Mouse (Mus musculus): ENCODE data around the gene Slco4a1.

Slco4a1 gene

DNA sequence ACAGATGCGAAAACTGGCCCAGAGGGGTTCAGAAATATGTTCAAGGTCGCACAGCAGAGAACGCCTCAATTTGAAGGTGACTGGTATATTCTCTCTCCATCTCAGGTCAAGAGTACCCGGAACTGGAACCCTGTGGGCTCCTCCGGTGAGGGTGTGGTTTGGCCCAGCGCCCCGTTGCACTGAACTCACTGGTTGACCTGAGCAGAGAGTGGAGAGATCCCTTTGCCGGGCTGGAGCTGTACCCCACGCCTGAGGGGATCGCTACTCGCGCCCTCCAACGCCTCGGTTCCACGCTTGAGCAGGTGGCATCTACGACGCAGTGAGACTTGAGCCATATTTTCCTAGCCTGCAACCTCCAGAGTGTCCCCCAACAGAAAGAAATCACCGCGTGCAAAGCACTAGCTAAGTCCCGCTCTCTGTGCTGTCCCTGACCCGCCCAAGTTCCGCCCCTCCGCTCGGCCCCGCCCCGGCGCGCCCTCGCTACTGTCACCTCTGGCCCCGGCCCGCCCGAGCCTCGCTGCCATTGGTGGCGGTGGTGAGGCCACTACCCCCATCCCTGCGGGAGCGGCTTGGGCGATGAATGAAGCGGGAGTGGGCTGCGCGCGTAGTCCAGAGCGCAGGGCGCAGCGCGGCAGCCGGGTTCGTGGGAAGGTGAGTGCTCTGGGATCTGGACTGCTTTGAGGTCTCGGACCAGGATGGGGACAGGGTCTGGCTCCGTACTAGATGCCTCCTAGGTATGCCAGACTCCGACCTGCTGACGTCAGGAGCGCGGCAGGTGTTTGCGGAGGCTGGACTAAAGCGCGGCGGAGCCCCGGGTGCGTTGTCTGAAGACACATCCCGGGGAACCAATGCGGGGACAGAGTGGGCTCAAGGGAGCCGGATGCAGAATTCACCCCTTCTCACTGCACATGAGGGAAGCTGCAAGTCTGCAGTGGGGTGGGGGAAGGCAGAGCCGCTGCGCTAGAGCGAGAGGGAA lies at the start of gene Slco4a1:
TSS of gene Slco4a1 (plus strand) at position 523 of the 976 bp plus-strand sequence.
- in situ Hi-C loops (cut with MseI, MboI): no loop called here

GRCm38 (mm10) chr2:180408410-180408809 lies 47.6 kb upstream of the Slco4a1 start:
- in situ Hi-C loops (cut with MseI, MboI): no loop called here

DNA sequence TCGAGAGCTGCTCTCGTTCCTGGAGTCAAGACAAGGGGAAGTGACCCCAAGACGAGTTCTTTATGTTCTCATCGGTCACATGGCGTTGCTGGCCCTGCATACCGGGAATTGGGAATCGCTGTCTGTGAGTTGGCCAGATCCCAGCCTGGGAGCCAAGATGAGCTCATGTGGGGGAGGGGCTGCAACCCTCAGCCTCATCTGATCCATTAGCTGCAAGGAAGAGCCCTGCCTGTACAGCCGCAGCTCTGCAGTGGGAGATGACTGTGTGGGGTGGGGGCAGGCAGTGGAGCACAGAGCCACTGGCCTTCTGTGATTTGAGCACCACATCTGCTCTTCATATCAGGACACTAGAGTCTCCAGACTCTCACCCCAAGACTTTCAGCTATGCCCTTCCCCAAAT lies 45.6 kb upstream of the Slco4a1 start:
- in situ Hi-C loops (cut with MseI, MboI): no loop called here

GRCm38 (mm10) chr2:180411013-180411412 lies 45.0 kb upstream of the Slco4a1 start:
- in situ Hi-C loops (cut with MseI, MboI): no loop called here

GRCm38 (mm10) chr2:180415627-180416026 lies 40.4 kb upstream of the Slco4a1 start:
- in situ Hi-C loops (cut with MseI, MboI): no loop called here

DNA sequence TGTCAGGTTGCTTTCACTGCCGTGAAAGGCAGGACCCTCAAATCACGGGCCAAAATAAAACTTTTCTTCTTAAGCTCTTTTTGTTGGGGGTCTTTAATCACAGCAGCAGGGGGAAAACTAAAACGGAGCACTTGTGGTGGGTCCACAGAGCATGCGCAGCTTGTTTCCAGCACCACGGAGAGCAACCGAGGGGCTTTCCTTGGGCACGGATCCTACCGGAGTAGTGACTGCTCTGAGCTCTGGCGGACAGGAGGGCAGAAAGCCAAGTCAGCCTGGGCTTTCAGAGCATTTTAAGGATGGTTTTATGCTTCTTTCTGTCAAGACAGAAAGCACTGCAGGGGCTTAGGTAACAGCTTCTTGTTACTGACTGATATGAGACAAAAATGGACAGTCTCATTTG lies 38.3 kb upstream of the Slco4a1 start:
- in situ Hi-C loops (cut with MseI, MboI): no loop called here

DNA sequence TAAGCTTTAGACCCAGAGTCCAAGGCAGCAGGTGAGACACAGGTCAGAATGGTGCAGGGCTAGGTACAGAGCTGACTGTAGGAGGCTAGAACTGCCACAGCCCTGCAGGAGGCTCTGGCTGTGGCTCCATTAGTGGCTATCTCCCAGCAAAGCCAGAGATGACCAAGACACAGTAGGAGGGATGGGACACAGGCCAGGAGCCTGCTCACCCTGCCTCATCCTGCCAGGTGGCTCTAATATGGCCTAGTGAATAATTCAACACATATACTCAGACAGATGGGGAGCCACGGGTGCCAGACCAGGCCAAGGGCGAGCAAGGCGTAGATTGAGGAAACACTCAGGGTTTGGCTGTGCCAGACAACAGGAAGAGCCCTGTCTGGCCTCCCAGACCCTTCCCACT lies 35.4 kb upstream of the Slco4a1 start:
- in situ Hi-C loops (cut with MseI, MboI): no loop called here

GRCm38 (mm10) chr2:180425115-180425514 lies 30.9 kb upstream of the Slco4a1 start:
- in situ Hi-C loops (cut with MseI, MboI): loop anchor here in 1 of 2 experiments (5.0 to 25.0 kb wide), 2 partner anchors 73 to 288 kb away; no protein-coding TSS in a partner anchor

GRCm38 (mm10) chr2:180427073-180427472 lies 29.0 kb upstream of the Slco4a1 start:
- in situ Hi-C loops (cut with MseI, MboI): loop anchor here in 1 of 2 experiments (5.0 to 25.0 kb wide), 2 partner anchors 75 to 290 kb away; no protein-coding TSS in a partner anchor

- in situ Hi-C loops (cut with MseI, MboI): loop anchor here in 1 of 2 experiments (5.0 to 25.0 kb wide), 2 partner anchors 76 to 291 kb away; no protein-coding TSS in a partner anchor
These were observed 27.7 kb upstream of the Slco4a1 start for GRCm38 (mm10) chr2:180428331-180428730.

GRCm38 (mm10) chr2:180430648-180431047 lies 25.4 kb upstream of the Slco4a1 start:
- in situ Hi-C loops (cut with MseI, MboI): loop anchor here in 1 of 2 experiments (25.0 kb wide), 1 partner anchor 293 kb away; no protein-coding TSS in a partner anchor

GRCm38 (mm10) chr2:180432042-180432668 lies 23.9 kb upstream of the Slco4a1 start:
- in situ Hi-C loops (cut with MseI, MboI): loop anchor here in 1 of 2 experiments (25.0 kb wide), 1 partner anchor 295 kb away; no protein-coding TSS in a partner anchor

DNA sequence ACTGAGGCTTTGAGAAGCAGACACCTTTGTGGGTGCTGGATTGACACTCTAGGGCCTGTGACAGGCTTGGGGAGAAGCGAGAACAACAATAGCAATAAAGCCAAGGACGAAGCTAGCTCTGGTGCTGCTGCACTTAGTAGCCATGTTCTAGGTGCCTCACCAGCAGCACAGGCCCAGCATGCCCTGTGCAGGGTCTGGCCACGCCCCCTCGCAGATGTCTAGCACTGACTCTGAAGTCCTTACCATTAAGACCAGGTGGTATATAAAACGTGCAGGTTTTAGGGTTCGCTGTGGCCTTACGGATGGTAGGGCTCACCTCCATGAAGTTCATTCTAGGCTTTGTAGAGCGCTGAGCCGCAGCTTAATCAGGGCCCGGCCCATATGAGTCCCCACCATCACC lies 23.3 kb upstream of the Slco4a1 start:
- in situ Hi-C loops (cut with MseI, MboI): loop anchor here in 1 of 2 experiments (25.0 kb wide), 1 partner anchor 295 kb away; no protein-coding TSS in a partner anchor

GRCm38 (mm10) chr2:180433350-180433749 lies 22.7 kb upstream of the Slco4a1 start:
- in situ Hi-C loops (cut with MseI, MboI): loop anchor here in 1 of 2 experiments (25.0 kb wide), 1 partner anchor 296 kb away; no protein-coding TSS in a partner anchor

- in situ Hi-C loops (cut with MseI, MboI): loop anchor here in 1 of 2 experiments (25.0 kb wide), 1 partner anchor 298 kb away; no protein-coding TSS in a partner anchor
These were observed 20.6 kb upstream of the Slco4a1 start for GRCm38 (mm10) chr2:180435341-180435926.

DNA sequence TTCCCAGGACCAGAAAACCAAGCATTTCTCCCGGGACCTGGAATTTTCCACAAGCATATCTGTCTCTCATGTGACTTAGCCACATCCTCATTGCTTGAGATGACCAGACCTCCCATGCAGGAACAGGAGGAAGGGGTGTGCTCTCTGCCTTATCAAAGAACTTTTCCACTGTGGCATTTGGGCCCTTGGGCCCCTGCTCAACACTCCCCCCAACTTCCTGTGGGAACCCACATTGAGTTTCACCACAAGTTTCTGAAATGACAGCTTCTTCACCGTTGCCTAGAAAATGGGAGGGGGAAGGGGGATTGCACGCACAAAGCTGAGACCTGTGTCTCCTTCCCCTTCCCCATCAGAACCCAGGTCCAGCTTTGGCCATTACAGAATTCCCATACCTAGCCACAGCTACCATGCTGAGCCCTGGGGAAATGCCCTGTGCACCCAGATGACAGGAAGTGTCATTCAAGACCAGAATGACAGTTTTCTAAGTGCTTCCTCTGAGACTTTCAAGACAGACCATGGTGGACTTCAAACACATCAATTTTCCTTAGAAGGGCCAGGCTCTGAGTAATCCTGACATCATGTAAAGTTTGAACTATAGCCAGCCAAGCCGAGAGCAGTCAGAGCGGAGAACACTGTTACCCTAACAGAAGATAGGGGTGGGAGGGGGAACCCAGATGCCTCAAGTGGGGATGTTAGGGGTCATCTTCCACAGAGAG lies 18.7 kb upstream of the Slco4a1 start:
- in situ Hi-C loops (cut with MseI, MboI): loop anchor here in 1 of 2 experiments (25.0 kb wide), 1 partner anchor 300 kb away; no protein-coding TSS in a partner anchor

GRCm38 (mm10) chr2:180439791-180440190 lies 16.3 kb upstream of the Slco4a1 start:
- in situ Hi-C loops (cut with MseI, MboI): loop anchor here in 1 of 2 experiments (25.0 kb wide), 1 partner anchor 302 kb away; no protein-coding TSS in a partner anchor

DNA sequence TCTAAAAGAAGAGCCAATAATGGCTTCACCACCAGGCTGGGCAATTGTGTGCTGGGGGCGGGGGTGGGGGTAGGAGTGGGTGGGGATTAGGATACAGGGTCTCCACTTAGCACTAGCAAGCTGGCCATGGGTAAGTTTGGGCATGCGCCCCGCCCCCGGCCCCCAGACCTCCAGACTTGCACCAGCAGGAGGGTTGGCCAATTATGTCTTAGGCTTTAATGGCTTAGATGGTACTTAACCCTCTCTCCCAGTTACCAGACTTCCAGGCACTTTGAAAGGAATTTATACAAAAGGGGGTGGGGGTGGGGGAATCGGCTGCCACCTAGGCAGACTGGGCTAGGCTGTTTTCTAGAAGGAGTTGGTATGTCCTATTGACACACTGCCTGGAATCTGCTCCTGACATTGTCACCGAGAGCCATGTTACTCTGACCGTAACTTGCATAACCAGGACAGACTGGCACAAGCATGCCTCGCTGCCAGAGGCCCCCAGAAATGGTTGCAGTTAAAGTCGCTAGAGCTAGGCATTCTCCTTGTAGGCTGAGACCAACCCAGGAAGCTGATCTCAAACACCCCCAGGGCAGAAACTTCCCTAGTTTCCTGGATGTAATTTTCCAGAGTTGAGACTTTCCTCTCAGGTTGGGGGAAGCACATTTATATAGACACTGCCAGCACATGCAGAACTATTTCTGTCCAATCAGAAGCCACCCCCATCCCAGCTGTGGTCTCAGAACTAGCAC lies 15.3 kb upstream of the Slco4a1 start:
- in situ Hi-C loops (cut with MseI, MboI): loop anchor here in 1 of 2 experiments (25.0 kb wide), 1 partner anchor 303 kb away; no protein-coding TSS in a partner anchor

GRCm38 (mm10) chr2:180442061-180442460 lies 14.0 kb upstream of the Slco4a1 start:
- in situ Hi-C loops (cut with MseI, MboI): loop anchor here in 1 of 2 experiments (25.0 kb wide), 1 partner anchor 305 kb away; no protein-coding TSS in a partner anchor

DNA sequence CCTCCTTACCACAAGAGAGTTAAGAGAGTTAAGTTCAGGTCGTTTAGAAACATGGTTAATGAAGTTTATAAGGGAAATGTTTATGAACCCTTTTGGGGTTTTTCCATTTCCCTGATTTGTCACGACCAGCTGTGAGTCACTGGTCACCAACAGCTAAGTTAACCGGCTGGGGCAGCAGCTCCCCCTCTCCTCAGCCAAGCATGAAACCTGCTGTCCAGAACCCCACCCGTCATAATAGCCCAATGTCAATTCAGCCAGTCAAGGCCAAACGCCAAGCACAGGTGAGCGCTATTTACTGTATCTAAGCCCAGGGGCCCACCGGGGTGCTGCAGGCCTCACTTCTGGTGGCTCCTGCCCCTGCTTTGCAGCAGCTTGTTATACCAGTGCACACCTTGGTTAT lies 12.2 kb upstream of the Slco4a1 start:
- in situ Hi-C loops (cut with MseI, MboI): loop anchor here in 1 of 2 experiments (25.0 kb wide), 1 partner anchor 307 kb away; no protein-coding TSS in a partner anchor

Measured in mouse trophoblast stem cell (cell line).